7 mouse cellular contexts compared by ENCODE assay signal in the genomic region with DNA sequence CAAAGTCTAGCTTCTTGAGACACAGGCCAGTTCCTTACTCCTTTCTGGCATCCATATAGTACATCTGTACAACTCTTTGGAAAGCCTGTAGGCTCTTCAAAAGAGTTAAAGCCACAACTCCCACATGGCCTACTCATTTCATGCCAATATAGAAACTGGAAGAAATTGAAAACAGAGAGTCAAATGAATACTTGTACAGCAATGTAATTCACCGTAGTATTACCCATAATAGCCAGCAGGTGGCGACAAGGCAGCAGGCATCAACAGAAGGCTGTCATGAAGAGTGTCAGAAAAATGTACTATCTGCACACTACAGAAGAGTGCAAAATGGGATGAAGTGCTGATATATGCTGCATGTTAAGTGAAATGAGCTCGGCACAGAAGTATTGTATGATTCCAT.
DNase-seq lines count a peak whose midpoint lies in the region; ATAC-seq and TF ChIP-seq lines count a peak whose summit lies in the region.

No protein-coding gene starts in this region.

- no peaks in the 10 kb centered on the region for H3K36me3 ChIP-seq in intestine, postnatal 0 days (ENCODE audit: control insufficient read depth, insufficient read depth)
- no peaks in the 10 kb centered on the region for H3K36me3 ChIP-seq in neural tube, embryonic 14.5 days (ENCODE audit: control insufficient read depth, insufficient read depth, low read length)

- H3K9me3 ChIP-seq in intestine, postnatal 0 days (ENCODE audit: control insufficient read depth): no peaks in the 10 kb centered on the region
- no peaks in the 10 kb centered on the region for H3K9me3 ChIP-seq in neural tube, embryonic 14.5 days (ENCODE audit: control insufficient read depth, low read length)

- no peak overlapping the region for H3K4me2 ChIP-seq in intestine, postnatal 0 days (replicated peaks; ENCODE audit: low read depth)
- no peak overlapping the region for H3K4me2 ChIP-seq in neural tube, embryonic 14.5 days (ENCODE audit: low read depth, low read length)

- H3K27ac ChIP-seq in intestine, postnatal 0 days (ENCODE audit: low read depth, low read length): no peak overlapping the region
- no peak overlapping the region for H3K27ac ChIP-seq in neural tube, embryonic 14.5 days (ENCODE audit: low read depth, low read length)

- no peak for ATAC-seq in intestine, postnatal 0 days
- peak; percentile 81; the same call in 1 of the 2 replicates for ATAC-seq in neural tube, embryonic 14.5 days (ENCODE audit: low read depth)

- TF ChIP-seq POLR2A in brain, embryonic 14.5 days (IDR thresholded peaks at IDR 0.05; ENCODE audit: borderline replicate concordance, extremely low read depth, insufficient read depth, insufficient read length, poor library complexity, severe bottlenecking): no peak

- H3K4me1 ChIP-seq in intestine, postnatal 0 days (replicated peaks; ENCODE audit: control insufficient read depth, insufficient read depth, low read length): no peaks in the 10 kb centered on the region
- no peaks in the 10 kb centered on the region for H3K4me1 ChIP-seq in neural tube, embryonic 14.5 days (ENCODE audit: control insufficient read depth, insufficient read depth, low read length)

- intact Hi-C loops in left cerebral cortex, postnatal 36 days (cut with DNase I): no loop called here

- TF ChIP-seq CTCF in brain, embryonic 14.5 days (IDR thresholded peaks at IDR 0.05; ENCODE audit: borderline replicate concordance, extremely low read depth, insufficient read depth, insufficient read length): peak; percentile 74; the same call in 1 of the 2 replicates
- peak; percentile 93 for TF ChIP-seq CTCF in intestine, postnatal 0 days (IDR thresholded peaks at IDR 0.05; ENCODE audit: low read depth)

- 6% methylated on average over 3 of the region's 3 CpGs for WGBS in intestine, postnatal 0 days
- WGBS in neural tube, embryonic 14.5 days: 9% methylated on average over 3 of the region's 3 CpGs

- no peak overlapping the region for H3K9ac ChIP-seq in intestine, postnatal 0 days (ENCODE audit: low read depth, low read length)
- H3K9ac ChIP-seq in neural tube, embryonic 14.5 days (replicated peaks; ENCODE audit: low read depth, low read length): no peak overlapping the region

- H3K27me3 ChIP-seq in intestine, postnatal 0 days (replicated peaks; ENCODE audit: control insufficient read depth, insufficient read depth, low read length): no peaks in the 10 kb centered on the region
- H3K27me3 ChIP-seq in neural tube, embryonic 14.5 days (ENCODE audit: control insufficient read depth, insufficient read depth, low read length): no peaks in the 10 kb centered on the region

- peak; percentile 2 for DNase-seq in 3134 (ENCODE audit: extremely low read depth, insufficient read length, low spot score)
- peak; percentile 60 for DNase-seq in A20 (ENCODE audit: low read depth, low spot score)
- DNase-seq in brain, embryonic 14.5 days (ENCODE audit: low read depth): peak; percentile 75
- peak; percentile 7 for DNase-seq in fibroblast of lung, adult 2 months (ENCODE audit: low read depth)
- DNase-seq in left cerebral cortex, postnatal 36 days (ENCODE audit: low spot score in 2 of 2): peak; percentile 10 to 40

- H3K4me3 ChIP-seq in intestine, postnatal 0 days (ENCODE audit: low read depth, low read length): no peak overlapping the region
- H3K4me3 ChIP-seq in neural tube, embryonic 14.5 days (ENCODE audit: low read depth, low read length): no peak overlapping the region

Comparison
In these comparisons a context has a peak if more than half of its experiments do, and no peak if none do; other contexts are left out.
1. DNase-seq: peak in every context shown above with its lines; median percentile 75 in brain, embryonic 14.5 days; 60 in A20; 25 in left cerebral cortex, postnatal 36 days; 7 in fibroblast of lung, adult 2 months; 2 in 3134.